Mouse (Mus musculus) lung, embryonic 14.5 days (tissue): Measurements from ENCODE around the gene Tmem109. TPM values are rescaled to one million over a fixed set of nuclear protein-coding genes. Genes with fewer than 3 reads are reported as not detected.
A peak's percentile ranks its signal among the peaks of the same experiment; 100 is the strongest.

Source experiments
- ATAC-seq: fragments of 200-750 bp; cut with Nextera tagmentation; 2 replicates; pipeline ENCODE4 v1.8.0; 2017; ENCODE audit warnings: mild to moderate bottlenecking, moderate TSS enrichment, moderate library complexity; ENCODE audit not compliant: insufficient read depth
- DNase-seq: peaks from one replicate; pipeline ENCODE4 v3.0.0-alpha.2; 2015
- H3K27ac ChIP-seq: fragments of 300-500 bp; sonication (generic); 2 replicates; pipeline ENCODE4 v1.5.1; 2014; ENCODE audit warnings: low read depth, mild to moderate bottlenecking, moderate library complexity
- H3K27me3 ChIP-seq: fragments of 300-500 bp; sonication (generic); 2 replicates; pipeline ENCODE4 v1.6.1; 2014; ENCODE audit warnings: low read length, control low read depth; ENCODE audit not compliant: insufficient read depth
- H3K36me3 ChIP-seq: fragments of 300-500 bp; sonication (generic); 2 replicates; pipeline ENCODE4 v1.6.1; 2014; ENCODE audit warnings: control low read depth; ENCODE audit not compliant: insufficient read depth
- H3K4me1 ChIP-seq: fragments of 300-500 bp; sonication (generic); 2 replicates; pipeline ENCODE4 v1.6.1; 2014; ENCODE audit warnings: antibody characterized with exemption, control low read depth; ENCODE audit not compliant: insufficient read depth
- H3K4me2 ChIP-seq: fragments of 300-500 bp; sonication (generic); 2 replicates; pipeline ENCODE4 v1.6.1; 2014; ENCODE audit warnings: mild to moderate bottlenecking
- H3K4me3 ChIP-seq: fragments of 300-500 bp; sonication (generic); 2 replicates; pipeline ENCODE4 v1.5.1; 2014; ENCODE audit warnings: low read depth, low read length
- H3K9ac ChIP-seq: fragments of 300-500 bp; sonication (generic); 2 replicates; pipeline ENCODE4 v1.6.1; 2014
- H3K9me3 ChIP-seq: fragments of 300-500 bp; sonication (generic); 2 replicates; pipeline ENCODE4 v1.6.1; 2016; ENCODE audit warnings: low read depth, low read length, control low read depth
- CTCF ChIP-seq: IDR thresholded peaks from 2 replicates; pipeline ENCODE4 v1.5.1; 2016; ENCODE audit warnings: antibody characterized with exemption, low read depth
- WGBS: fragments of 180-500 bp; shearing (Covaris S2); extraction: QIAGEN DNeasy Blood & Tissue Kit; methylation state at CpG from one replicate; pipeline ENCODE4 v1.1.7; 2014; 5-methylcytosine and 5-hydroxymethylcytosine counted together
- polyA plus RNA-seq: library from polyadenylated mRNA; unstranded; fragments of >200 nt; fragmentation: Nextera tagmentation; extraction: Ambion mirVana; gene quantifications from 2 replicates; pipeline ENCODE4 v1.2.1, GENCODE M21; 2014

Gene Tmem109
- polyA plus RNA-seq, 1 experiment from 2014 or later: 120 TPM

- Histone ChIP-seq H3K4me3 (no peak overlapping the region), H3K4me1 (no peaks in the 10 kb centered on the region), H3K9me3 (no peaks in the 10 kb centered on the region), H3K27ac (peak overlapping the region; percentile 78), H3K36me3 (peaks cover 72% of the 10 kb centered on the region), H3K4me2 (peak overlapping the region; percentile 25; the same call in 1 of the 2 replicates), H3K9ac (no peak overlapping the region), H3K27me3 (no peaks in the 10 kb centered on the region)
- peak; percentile 26; the same call in 1 of the 2 replicates for TF ChIP-seq CTCF
- DNase-seq (peak; percentile 89), ATAC-seq (peak; percentile 90)
- WGBS: 37% methylated on average over 7 of the region's 7 CpGs
Observed at GRCm38 (mm10) chr19:10904927-10905727, 23.3 kb upstream of the Tmem109 start.

- no peak for DNase-seq
- Histone ChIP-seq H3K36me3 (peaks cover 79% of the 10 kb centered on the region), H3K27ac (peak overlapping the region; percentile 56; the same call in 1 of the 2 replicates), H3K4me1 (no peaks in the 10 kb centered on the region), H3K27me3 (no peaks in the 10 kb centered on the region), H3K9ac (no peak overlapping the region), H3K4me3 (no peak overlapping the region), H3K9me3 (no peaks in the 10 kb centered on the region), H3K4me2 (no peak overlapping the region)
- 76% methylated on average over 5 of the region's 5 CpGs for WGBS
- TF ChIP-seq CTCF: no peak
- ATAC-seq: no peak
Observed at GRCm38 (mm10) chr19:10904512-10904911, 22.7 kb upstream of the Tmem109 start.

- H3K4me1 ChIP-seq: peaks cover 4% of the 10 kb centered on the region; the same call in 1 of the 2 replicates
- H3K4me2 ChIP-seq: no peak overlapping the region
- H3K9me3 ChIP-seq: no peaks in the 10 kb centered on the region
- H3K4me3 ChIP-seq: no peak overlapping the region
- ATAC-seq (no peak), DNase-seq (no peak)
- 88% methylated on average over 5 of the region's 5 CpGs for WGBS
- peaks cover 83% of the 10 kb centered on the region for H3K36me3 ChIP-seq
- H3K27ac ChIP-seq: no peak overlapping the region
- no peak for TF ChIP-seq CTCF
- H3K27me3 ChIP-seq: no peaks in the 10 kb centered on the region
- H3K9ac ChIP-seq: no peak overlapping the region
Observed at GRCm38 (mm10) chr19:10901046-10901445, 19.2 kb upstream of the Tmem109 start.

- TF ChIP-seq CTCF: no peak
- 63% methylated on average over 6 of the region's 6 CpGs for WGBS
- H3K9ac ChIP-seq: no peak overlapping the region
- ATAC-seq: no peak
- DNase-seq: no peak
- H3K4me3 ChIP-seq: no peak overlapping the region
- no peaks in the 10 kb centered on the region for H3K9me3 ChIP-seq
- H3K4me2 ChIP-seq: no peak overlapping the region
- peaks cover 77% of the 10 kb centered on the region for H3K36me3 ChIP-seq
- H3K4me1 ChIP-seq: peaks cover 4% of the 10 kb centered on the region; the same call in 1 of the 2 replicates
- H3K27ac ChIP-seq: no peak overlapping the region
- H3K27me3 ChIP-seq: no peaks in the 10 kb centered on the region
Observed at GRCm38 (mm10) chr19:10900315-10900714, 18.5 kb upstream of the Tmem109 start.

GRCm38 (mm10) chr19:10897491-10897890 lies 15.7 kb upstream of the Tmem109 start:
- peaks cover 4% of the 10 kb centered on the region; the same call in 1 of the 2 replicates for H3K4me1 ChIP-seq
- no peak overlapping the region for H3K9ac ChIP-seq
- H3K4me2 ChIP-seq: no peak overlapping the region; the same call in 1 of the 2 replicates
- WGBS: 87% methylated on average over 8 of the region's 8 CpGs
- peaks cover 52% of the 10 kb centered on the region for H3K36me3 ChIP-seq
- no peak overlapping the region for H3K27ac ChIP-seq
- no peaks in the 10 kb centered on the region for H3K27me3 ChIP-seq
- ATAC-seq (no peak), DNase-seq (no peak)
- no peaks in the 10 kb centered on the region for H3K9me3 ChIP-seq
- no peak overlapping the region for H3K4me3 ChIP-seq
- no peak for TF ChIP-seq CTCF

- peaks cover 4% of the 10 kb centered on the region; the same call in 1 of the 2 replicates for H3K4me1 ChIP-seq
- H3K9ac ChIP-seq: peak overlapping the region; percentile 85
- ATAC-seq (no peak), DNase-seq (no peak)
- peaks cover 45% of the 10 kb centered on the region for H3K36me3 ChIP-seq
- 56% methylated on average over 7 of the region's 7 CpGs for WGBS
- peak overlapping the region; percentile 87 for H3K4me2 ChIP-seq
- H3K27me3 ChIP-seq: no peaks in the 10 kb centered on the region
- no peak for TF ChIP-seq CTCF
- no peak overlapping the region for H3K27ac ChIP-seq
- H3K4me3 ChIP-seq: peak overlapping the region; percentile 84; the same call in 1 of the 2 replicates
- no peaks in the 10 kb centered on the region for H3K9me3 ChIP-seq
Observed at GRCm38 (mm10) chr19:10896849-10897248, 15.0 kb upstream of the Tmem109 start.

- Histone ChIP-seq H3K27ac (peak overlapping the region; percentile 89), H3K27me3 (no peaks in the 10 kb centered on the region), H3K4me2 (peak overlapping the region; percentile 87), H3K9me3 (no peaks in the 10 kb centered on the region), H3K36me3 (peaks cover 34% of the 10 kb centered on the region), H3K4me1 (peaks cover 4% of the 10 kb centered on the region; the same call in 1 of the 2 replicates), H3K4me3 (peak overlapping the region; percentile 84), H3K9ac (peak overlapping the region; percentile 85)
- WGBS: under 1% methylated on average over 16 of the region's 16 CpGs
- TF ChIP-seq CTCF: no peak
- DNase-seq: peak; percentile 32
- no peak for ATAC-seq
Observed at GRCm38 (mm10) chr19:10895708-10896107, 13.9 kb upstream of the Tmem109 start.
